Mouse (Mus musculus) frontal cortex, postnatal 10 days (tissue): ENCODE measurements around the gene Abcb9.

Experiments
- DNase-seq, 2 experiments: peaks; one replicate each; pipeline ENCODE4 v3.0.0; 2022; ENCODE audit warnings: low spot score in 2 of 2, mixed read lengths in 1 of 2

The Abcb9 gene

GRCm38 (mm10) chr5:124093852-124094604 lies 1.6 kb downstream of the Abcb9 start:
- DNase-seq, result no peak

DNA sequence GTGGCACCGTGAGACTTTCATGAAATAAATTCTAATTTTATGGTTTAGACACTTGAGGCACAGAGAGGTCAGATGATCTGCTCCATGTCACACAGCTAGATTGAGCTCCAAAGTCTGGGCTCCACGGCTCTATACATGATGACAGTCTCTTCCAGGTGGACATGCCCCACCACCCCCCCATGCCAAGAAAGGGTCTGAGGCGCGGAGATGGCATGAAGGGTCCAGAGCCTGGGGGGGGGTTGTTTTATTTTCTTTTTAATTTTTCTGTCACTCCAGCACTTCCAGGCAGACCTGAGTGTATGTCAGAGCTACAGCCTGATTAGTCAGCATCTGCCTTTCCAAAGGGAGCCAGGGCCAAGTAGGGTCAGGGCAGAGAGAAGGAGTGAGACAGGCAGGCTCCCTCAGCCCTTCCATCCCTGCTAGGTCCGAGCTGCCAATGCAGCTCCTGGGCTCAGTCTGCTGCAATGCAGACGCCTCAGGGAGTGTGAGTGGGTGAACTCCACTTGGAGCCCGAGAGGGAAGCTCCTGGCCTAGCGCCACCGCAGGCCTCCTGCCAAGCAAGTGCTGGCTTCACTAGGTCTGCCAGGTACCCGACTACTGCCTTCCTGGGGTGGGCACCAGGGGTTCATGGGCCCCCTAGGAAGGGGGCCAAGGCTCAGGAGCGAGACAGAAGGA lies 2.3 kb downstream of the Abcb9 start:
- DNase-seq, result peak in 1 of 2 experiments; percentile 58

DNA sequence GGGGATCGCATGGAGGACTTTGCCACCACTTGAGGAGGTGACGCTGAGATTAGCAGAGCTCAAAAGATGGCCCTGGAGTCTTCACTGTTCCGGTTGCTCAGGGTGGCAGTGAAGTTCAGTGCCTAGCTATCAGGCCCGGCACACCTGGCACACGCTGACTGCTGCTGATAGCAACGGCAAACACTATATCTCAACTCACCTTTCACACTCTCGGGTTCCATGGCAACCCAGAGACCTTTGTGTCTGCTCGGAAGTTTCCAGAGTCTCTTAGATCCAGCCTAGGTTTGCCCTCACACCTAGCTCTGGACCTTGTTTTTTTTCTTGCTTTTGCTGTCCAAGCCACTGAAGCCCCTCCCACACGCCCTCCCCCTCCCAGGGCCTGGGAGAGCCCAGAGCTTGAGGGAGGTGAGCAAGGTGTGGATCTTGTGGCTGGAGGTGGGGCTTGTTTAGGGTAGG lies 3.6 kb downstream of the Abcb9 start:
- DNase-seq, result peak in 1 of 2 experiments; percentile 6

GRCm38 (mm10) chr5:124089868-124090267 lies 5.7 kb downstream of the Abcb9 start:
- DNase-seq, result no peak

DNA sequence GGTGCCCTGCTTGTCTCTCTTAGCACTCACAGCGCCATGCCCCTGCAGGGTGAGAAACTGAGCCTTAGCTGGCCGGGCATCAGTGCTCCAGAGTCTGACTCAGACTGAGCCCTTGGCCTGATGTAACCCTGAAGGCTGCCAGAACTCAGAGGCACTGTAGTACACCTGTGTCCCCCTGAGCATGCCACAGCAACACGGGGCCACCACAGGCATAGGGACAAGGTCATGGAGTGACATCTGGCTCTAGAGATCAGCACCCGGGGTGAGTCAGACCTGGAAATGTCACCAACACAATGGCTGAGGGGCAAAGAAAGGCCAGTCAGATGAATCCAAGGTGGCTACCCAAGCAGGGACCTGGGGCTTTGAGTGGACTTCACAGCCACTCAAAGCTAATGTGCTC lies 8.7 kb downstream of the Abcb9 start:
- DNase-seq, result no peak

GRCm38 (mm10) chr5:124085513-124085912 lies 10.1 kb downstream of the Abcb9 start:
- no peak for DNase-seq

DNA sequence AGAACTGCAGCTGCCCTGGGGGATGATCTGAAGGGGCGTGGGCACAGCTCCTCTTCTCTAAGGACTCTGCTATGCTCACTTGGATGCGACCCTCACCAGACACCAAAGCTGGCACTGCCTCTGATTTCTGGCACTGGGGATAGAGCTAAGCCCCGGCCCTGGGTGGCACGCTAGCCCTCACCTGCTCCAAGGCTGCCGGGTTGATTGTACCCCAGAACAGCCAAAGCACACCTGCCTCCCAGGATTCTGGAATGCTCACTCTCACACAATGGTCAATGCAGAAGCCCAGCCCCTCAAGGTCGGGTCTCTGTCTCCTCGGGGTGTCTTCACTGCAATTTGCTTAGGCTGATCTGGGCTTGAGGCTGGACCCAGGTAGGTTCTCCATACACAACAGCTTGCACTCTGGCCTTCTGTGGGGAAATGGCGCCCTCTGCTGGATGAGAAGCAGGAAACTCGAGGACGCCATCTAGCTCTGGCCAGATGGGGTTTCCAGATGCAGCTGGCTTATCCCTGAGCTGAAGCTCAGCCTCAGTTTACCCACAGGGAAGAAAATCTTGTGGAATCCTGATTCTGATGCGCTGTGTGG lies 10.9 kb downstream of the Abcb9 start:
- DNase-seq, result peak in 1 of 2 experiments; percentile 76

DNA sequence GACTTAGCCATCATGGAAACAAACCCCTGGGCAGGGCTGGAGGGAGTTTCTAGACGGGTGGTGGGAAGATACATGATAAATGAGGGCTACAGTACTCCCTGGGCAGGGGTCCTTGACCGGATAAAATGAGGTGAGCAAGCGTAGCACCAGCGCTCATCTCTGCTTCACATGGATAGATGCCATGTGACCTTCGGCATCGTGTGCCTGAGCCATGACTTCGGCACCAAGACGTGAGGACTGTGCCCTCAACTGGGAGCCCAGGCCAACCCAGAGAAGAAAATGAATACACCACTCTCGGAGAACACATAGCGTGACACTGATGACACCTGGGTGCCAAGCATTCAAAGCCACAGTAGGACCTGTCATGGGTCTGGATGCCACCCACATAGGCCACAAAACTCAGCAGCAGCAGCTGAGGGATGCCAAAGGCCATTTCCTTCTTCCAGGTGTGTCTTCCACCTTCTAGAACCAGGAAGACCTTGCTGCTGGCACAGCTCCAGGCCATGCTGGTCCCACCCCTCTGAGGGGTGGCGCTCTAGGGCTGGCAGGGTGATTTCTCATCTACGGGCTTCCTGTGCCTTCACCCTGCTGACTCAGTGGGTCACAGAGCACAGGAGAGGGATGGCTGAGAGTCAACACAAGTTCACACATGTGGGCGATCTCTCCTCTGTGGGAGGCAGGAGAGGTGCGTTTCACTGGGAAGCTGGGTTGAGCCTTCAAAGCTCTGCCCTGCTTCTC lies 11.6 kb downstream of the Abcb9 start:
- no peak for DNase-seq

GRCm38 (mm10) chr5:124082941-124083688 lies 12.5 kb downstream of the Abcb9 start:
- DNase-seq, result no peak

GRCm38 (mm10) chr5:124082447-124082846 lies 13.2 kb downstream of the Abcb9 start:
- DNase-seq, result no peak

DNA sequence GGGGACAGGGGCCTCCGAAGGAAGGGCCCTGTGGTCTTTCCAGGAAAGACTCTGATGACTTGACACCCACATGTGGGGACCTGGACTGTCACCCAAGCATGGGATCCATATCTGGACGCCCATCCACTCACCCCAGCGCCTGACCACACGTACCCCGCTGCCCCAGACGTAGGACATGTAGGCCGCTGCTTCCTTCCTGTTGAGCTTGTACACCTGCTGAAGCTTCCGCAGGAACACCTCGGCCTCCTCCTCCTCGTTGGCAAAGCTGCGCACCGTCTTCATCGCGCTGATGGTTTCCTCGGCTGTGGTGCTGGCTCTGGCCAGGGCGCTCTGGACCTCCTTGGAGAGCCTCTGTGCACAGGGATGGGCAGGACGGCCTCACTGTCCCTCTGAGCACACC lies 15.7 kb downstream of the Abcb9 start:
- DNase-seq, result no peak

GRCm38 (mm10) chr5:124078794-124079416 lies 16.7 kb downstream of the Abcb9 start:
- DNase-seq, result peak; percentile 71 to 76

DNA sequence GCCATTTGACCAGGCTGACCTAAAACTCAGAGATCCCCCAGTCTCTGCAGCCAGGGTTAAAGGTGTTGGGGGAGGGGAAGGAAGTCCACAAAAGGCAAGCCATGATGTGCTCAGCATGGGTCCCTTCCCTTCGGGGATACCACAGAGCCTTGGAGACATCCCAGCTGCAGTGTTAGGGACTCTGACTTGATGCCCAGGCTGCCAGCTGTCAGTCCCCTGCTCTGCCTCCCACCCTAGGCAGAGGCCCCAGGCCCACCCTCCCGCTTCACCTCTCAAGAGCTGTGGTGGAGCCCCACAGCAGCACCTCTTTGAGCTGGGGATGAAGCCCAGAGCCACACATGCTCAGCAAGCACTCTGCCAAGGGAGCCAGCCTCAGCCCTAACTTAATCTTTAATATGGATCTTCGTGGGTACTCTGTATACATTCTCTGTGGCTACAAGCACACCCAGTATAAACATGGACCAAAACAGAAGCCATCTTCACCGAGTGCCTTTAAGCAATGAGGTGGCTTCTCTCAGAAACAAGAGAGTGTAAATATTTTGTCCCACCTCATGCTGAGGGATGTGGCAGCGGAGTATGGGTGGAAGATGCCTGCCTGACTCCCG lies 17.6 kb downstream of the Abcb9 start:
- DNase-seq, result no peak

DNA sequence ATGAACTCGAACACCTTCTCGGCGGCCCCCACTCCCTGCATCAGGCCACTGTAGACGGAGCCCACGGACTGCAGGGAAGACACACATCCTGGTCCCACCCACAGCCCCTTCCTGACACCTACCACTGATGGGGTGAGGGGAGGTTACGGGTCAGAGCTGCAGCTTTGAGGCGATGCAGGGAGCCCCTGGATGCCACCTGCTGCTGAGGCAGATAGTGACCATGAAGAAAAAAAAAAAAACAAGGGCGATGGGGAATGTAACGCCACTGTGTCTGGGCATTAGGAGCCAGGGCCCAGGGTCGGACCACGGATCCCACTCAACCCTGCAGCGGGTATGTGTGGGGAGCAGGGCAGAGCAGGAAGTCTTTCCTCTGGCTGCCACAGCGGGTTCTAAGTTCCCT lies 18.4 kb downstream of the Abcb9 start:
- DNase-seq, result no peak

GRCm38 (mm10) chr5:124076559-124076958 lies 19.0 kb downstream of the Abcb9 start:
- DNase-seq, result no peak

GRCm38 (mm10) chr5:124075716-124076115 lies 19.9 kb downstream of the Abcb9 start:
- DNase-seq, result no peak

DNA sequence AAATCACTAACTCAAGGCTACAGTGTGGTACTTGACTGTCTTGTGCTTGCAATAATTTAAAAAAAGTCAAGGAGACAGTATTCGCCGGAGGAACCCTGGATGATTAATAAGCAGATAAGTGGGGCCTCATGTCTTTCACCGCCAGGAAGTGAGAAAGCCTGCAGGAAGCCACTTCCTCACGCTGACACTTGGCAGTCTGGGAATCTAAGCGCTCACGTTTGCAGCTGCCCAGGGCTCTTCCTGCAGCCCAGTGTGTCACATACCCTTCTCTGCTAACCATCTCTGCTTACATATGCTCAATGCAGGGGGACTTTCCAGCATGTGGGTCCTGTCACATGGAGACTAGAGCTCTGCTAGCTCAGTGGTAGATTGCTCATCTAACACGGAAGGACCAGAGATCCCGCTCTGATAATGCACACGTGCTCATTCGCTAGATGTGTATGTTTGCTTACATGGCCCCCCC lies 20.7 kb downstream of the Abcb9 start:
- no peak for DNase-seq

GRCm38 (mm10) chr5:124073682-124074081 lies 21.9 kb downstream of the Abcb9 start:
- DNase-seq, result no peak

GRCm38 (mm10) chr5:124069657-124070056 lies 25.9 kb downstream of the Abcb9 start:
- DNase-seq, result no peak

DNA sequence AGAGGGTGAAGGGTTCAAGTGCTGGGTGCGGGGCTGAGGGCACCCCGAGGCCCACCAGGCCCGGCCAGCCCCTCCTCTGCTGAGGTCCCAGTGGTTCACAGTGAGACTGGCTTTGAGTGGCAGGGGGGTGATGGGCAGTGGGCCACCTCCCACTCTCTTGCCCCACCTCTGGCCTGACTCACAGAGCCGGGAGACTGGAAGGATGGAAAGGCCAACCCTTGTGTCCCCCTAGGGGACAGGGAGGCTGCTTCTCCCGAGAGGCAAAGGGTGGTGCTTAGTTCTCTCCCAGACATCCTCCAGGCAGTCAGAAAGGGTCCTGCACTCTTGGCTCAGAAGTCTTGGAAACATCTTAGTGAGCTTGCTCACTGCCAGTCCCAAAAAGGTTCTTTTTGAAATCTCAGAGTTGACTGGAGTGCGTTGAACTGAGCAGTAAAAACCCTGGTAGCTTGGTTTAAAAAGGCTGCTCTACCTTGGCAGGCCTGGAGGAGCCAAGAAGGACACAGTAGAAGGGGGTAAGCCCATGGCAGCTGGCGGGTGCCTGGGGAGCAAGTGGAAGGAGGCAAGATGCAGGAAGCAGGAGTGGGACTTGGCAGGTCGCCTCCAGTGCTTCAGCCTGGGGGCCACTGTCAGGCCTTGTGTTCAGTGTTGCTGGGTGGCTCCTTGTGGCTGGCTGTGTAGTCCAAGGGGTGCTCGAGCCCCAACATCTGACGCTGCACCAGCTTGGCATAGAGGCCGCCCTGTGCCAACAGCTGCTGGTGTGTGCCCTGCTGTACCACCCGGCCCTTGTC lies 33.4 kb downstream of the Abcb9 start:
- DNase-seq, result no peak
